Mouse (Mus musculus) stomach, embryonic 15.5 days (tissue): ENCODE measurements at regions not wholly inside any gene's neighbourhood (a gene's known extent, or its start where the extent isn't known, plus 50 kb on each side); places are given as distances from the start of the nearest gene placed in this dataset.
A peak's percentile ranks its signal among the peaks of the same experiment; 100 is the strongest.

Experiments
- ATAC-seq: fragments of 200-750 bp; cut with Nextera tagmentation; 2 replicates; pipeline ENCODE4 v1.8.0; 2017; ENCODE audit warnings: low read depth, moderate number of reproducible peaks, moderate TSS enrichment; ENCODE audit not compliant: insufficient read depth, low FRiP score
- H3K27ac ChIP-seq: fragments of 300-500 bp; sonication (generic); 2 replicates; pipeline ENCODE4 v1.5.1; 2015; ENCODE audit warnings: mild to moderate bottlenecking, inconsistent platforms
- H3K27me3 ChIP-seq: fragments of 300-500 bp; sonication (generic); replicated peaks from 2 replicates; pipeline ENCODE4 v1.6.1; 2015; ENCODE audit warnings: inconsistent platforms
- H3K36me3 ChIP-seq: fragments of 300-500 bp; sonication (generic); 2 replicates; pipeline ENCODE4 v1.6.1; 2015; ENCODE audit warnings: inconsistent platforms
- H3K4me1 ChIP-seq: fragments of 300-500 bp; sonication (generic); 2 replicates; pipeline ENCODE4 v1.6.1; 2015; ENCODE audit warnings: inconsistent platforms
- H3K4me2 ChIP-seq: fragments of 300-500 bp; sonication (generic); 2 replicates; pipeline ENCODE4 v1.6.1; 2015; ENCODE audit warnings: mild to moderate bottlenecking, inconsistent platforms
- H3K4me3 ChIP-seq: fragments of 300-500 bp; sonication (generic); replicated peaks from 2 replicates; pipeline ENCODE4 v1.5.1; 2015; ENCODE audit warnings: inconsistent platforms
- H3K9ac ChIP-seq: fragments of 300-500 bp; sonication (generic); 2 replicates; pipeline ENCODE4 v1.6.1; 2015; ENCODE audit warnings: inconsistent platforms
- H3K9me3 ChIP-seq: fragments of 300-500 bp; sonication (generic); 2 replicates; pipeline ENCODE4 v1.6.1; 2016; ENCODE audit warnings: inconsistent platforms
- WGBS: fragments of 180-500 bp; shearing (Covaris S2); methylation state at CpG from one replicate; pipeline ENCODE4 v1.1.7; 2015; 5-methylcytosine and 5-hydroxymethylcytosine counted together

- Histone ChIP-seq H3K36me3 (no peaks in the 10 kb centered on the region), H3K9me3 (no peaks in the 10 kb centered on the region), H3K4me1 (peaks cover 7% of the 10 kb centered on the region; the same call in 1 of the 2 replicates), H3K9ac (no peak overlapping the region), H3K4me3 (no peak overlapping the region), H3K27me3 (no peaks in the 10 kb centered on the region), H3K27ac (no peak overlapping the region), H3K4me2 (0 out of 2 replicates have a peak overlapping the region, but pooled peaks have one; percentile 32)
- no peak for ATAC-seq
- WGBS, result 69% methylated on average over 10 of the region's 10 CpGs
Observed at GRCm38 (mm10) chr12:73847336-73847735, 53.8 kb upstream of the Hif1a start.

- Histone ChIP-seq H3K27ac (no peak overlapping the region), H3K4me1 (peaks cover 7% of the 10 kb centered on the region; the same call in 1 of the 2 replicates), H3K9ac (no peak overlapping the region), H3K27me3 (no peaks in the 10 kb centered on the region), H3K36me3 (no peaks in the 10 kb centered on the region), H3K4me3 (no peak overlapping the region), H3K9me3 (no peaks in the 10 kb centered on the region), H3K4me2 (no peak overlapping the region)
- ATAC-seq, result no peak
- WGBS, result 84% methylated on average over 2 of the region's 2 CpGs
Observed at GRCm38 (mm10) chr12:73850831-73851230, 50.3 kb upstream of the Hif1a start.
